Mouse (Mus musculus) intestine, embryonic 16.5 days (tissue): ENCODE measurements around the gene Phpt1. TPM values are rescaled to one million over a fixed set of nuclear protein-coding genes. Genes with fewer than 3 reads are reported as not detected.
A peak's percentile ranks its signal among the peaks of the same experiment; 100 is the strongest.

Source experiments
- ATAC-seq: fragments of 200-750 bp; cut with Nextera tagmentation; 2 replicates; pipeline ENCODE4 v1.8.0; 2017; ENCODE audit warnings: moderate TSS enrichment, moderate library complexity
- H3K27ac ChIP-seq: fragments of 300-500 bp; sonication (generic); 2 replicates; pipeline ENCODE4 v1.5.1; 2014; ENCODE audit warnings: mild to moderate bottlenecking, low read length
- H3K27me3 ChIP-seq: fragments of 300-500 bp; sonication (generic); replicated peaks from 2 replicates; pipeline ENCODE4 v1.6.1; 2014; ENCODE audit warnings: low read length, control low read depth, mixed read lengths; ENCODE audit not compliant: control insufficient read depth, insufficient read depth
- H3K36me3 ChIP-seq: fragments of 300-500 bp; sonication (generic); 2 replicates; pipeline ENCODE4 v1.6.1; 2014; ENCODE audit warnings: low read length, control low read depth; ENCODE audit not compliant: control insufficient read depth, insufficient read depth
- H3K4me1 ChIP-seq: fragments of 300-500 bp; sonication (generic); 2 replicates; pipeline ENCODE4 v1.6.1; 2014; ENCODE audit warnings: low read length, control low read depth, mixed read lengths; ENCODE audit not compliant: control insufficient read depth, insufficient read depth
- H3K4me2 ChIP-seq: fragments of 300-500 bp; sonication (generic); 2 replicates; pipeline ENCODE4 v1.6.1; 2014; ENCODE audit warnings: low read depth, low read length, control low read depth
- H3K4me3 ChIP-seq: fragments of 300-500 bp; sonication (generic); 2 replicates; pipeline ENCODE4 v1.5.1; 2014; ENCODE audit warnings: mild to moderate bottlenecking, low read length
- H3K9ac ChIP-seq: fragments of 300-500 bp; sonication (generic); 2 replicates; pipeline ENCODE4 v1.6.1; 2014; ENCODE audit warnings: low read depth, low read length
- H3K9me3 ChIP-seq: fragments of 300-500 bp; sonication (generic); 2 replicates; pipeline ENCODE4 v1.6.1; 2016; ENCODE audit warnings: low read length, control low read depth; ENCODE audit not compliant: control insufficient read depth
- WGBS: fragments of 180-500 bp; shearing (Covaris S2); extraction: QIAGEN DNeasy Blood & Tissue Kit; methylation state at CpG from one replicate; pipeline ENCODE4 v1.1.7; 2014; 5-methylcytosine and 5-hydroxymethylcytosine counted together
- polyA plus RNA-seq: library from polyadenylated mRNA; unstranded; fragments of >200 nt; fragmentation: Nextera tagmentation; extraction: Ambion mirVana; gene quantifications from 2 replicates; pipeline ENCODE4 v1.2.1, GENCODE M21; 2015

Phpt1 gene
- polyA plus RNA-seq, 1 experiment from 2014 or later = 176 TPM

GRCm38 (mm10) chr2:25602526-25602925, 27.5 kb upstream of the Phpt1 start:
- Histone ChIP-seq H3K36me3 (peaks cover 13% of the 10 kb centered on the region), H3K4me2 (no peak overlapping the region), H3K9me3 (no peaks in the 10 kb centered on the region), H3K4me3 (no peak overlapping the region), H3K27ac (no peak overlapping the region), H3K4me1 (peaks cover 11% of the 10 kb centered on the region), H3K27me3 (no peaks in the 10 kb centered on the region), H3K9ac (no peak overlapping the region)
- no peak for ATAC-seq
- 91% methylated on average over 5 of the region's 5 CpGs for WGBS

GRCm38 (mm10) chr2:25600037-25600436, 25.0 kb upstream of the Phpt1 start:
- Histone ChIP-seq H3K27ac (no peak overlapping the region), H3K27me3 (no peaks in the 10 kb centered on the region), H3K4me2 (no peak overlapping the region), H3K4me3 (no peak overlapping the region), H3K9ac (no peak overlapping the region), H3K4me1 (no peaks in the 10 kb centered on the region), H3K36me3 (peaks cover 26% of the 10 kb centered on the region), H3K9me3 (no peaks in the 10 kb centered on the region)
- 83% methylated on average over 2 of the region's 2 CpGs for WGBS
- no peak for ATAC-seq

- no peaks in the 10 kb centered on the region for H3K27me3 ChIP-seq
- no peaks in the 10 kb centered on the region for H3K9me3 ChIP-seq
- H3K4me2 ChIP-seq = no peak overlapping the region
- H3K4me1 ChIP-seq = no peaks in the 10 kb centered on the region
- peaks cover 26% of the 10 kb centered on the region for H3K36me3 ChIP-seq
- no peak overlapping the region for H3K27ac ChIP-seq
- H3K4me3 ChIP-seq = no peak overlapping the region
- H3K9ac ChIP-seq = no peak overlapping the region
- 93% methylated on average over 1 of the region's 1 CpGs for WGBS
- no peak for ATAC-seq
These were observed 23.7 kb upstream of the Phpt1 start for GRCm38 (mm10) chr2:25598749-25599148.

GRCm38 (mm10) chr2:25596765-25597510, 21.9 kb upstream of the Phpt1 start:
- ATAC-seq = no peak
- no peaks in the 10 kb centered on the region for H3K27me3 ChIP-seq
- H3K4me3 ChIP-seq = no peak overlapping the region
- peaks cover 32% of the 10 kb centered on the region for H3K36me3 ChIP-seq
- 93% methylated on average over 5 of the region's 5 CpGs for WGBS
- no peaks in the 10 kb centered on the region for H3K9me3 ChIP-seq
- H3K27ac ChIP-seq = no peak overlapping the region
- H3K4me1 ChIP-seq = no peaks in the 10 kb centered on the region
- no peak overlapping the region for H3K9ac ChIP-seq
- no peak overlapping the region for H3K4me2 ChIP-seq

- WGBS = 83% methylated on average over 2 of the region's 2 CpGs
- peaks cover 21% of the 10 kb centered on the region for H3K36me3 ChIP-seq
- peak; percentile 28; the same call in 1 of the 2 replicates for ATAC-seq
- no peak overlapping the region for H3K9ac ChIP-seq
- H3K27me3 ChIP-seq = no peaks in the 10 kb centered on the region
- H3K4me2 ChIP-seq = no peak overlapping the region
- H3K27ac ChIP-seq = no peak overlapping the region
- no peak overlapping the region for H3K4me3 ChIP-seq
- H3K9me3 ChIP-seq = no peaks in the 10 kb centered on the region
- H3K4me1 ChIP-seq = no peaks in the 10 kb centered on the region
These were observed 16.8 kb upstream of the Phpt1 start for GRCm38 (mm10) chr2:25591863-25592262.

- 93% methylated on average over 8 of the region's 8 CpGs for WGBS
- Histone ChIP-seq H3K4me3 (no peak overlapping the region), H3K9me3 (no peaks in the 10 kb centered on the region), H3K4me1 (no peaks in the 10 kb centered on the region), H3K4me2 (no peak overlapping the region), H3K9ac (no peak overlapping the region), H3K27me3 (no peaks in the 10 kb centered on the region), H3K27ac (no peak overlapping the region), H3K36me3 (peaks cover 14% of the 10 kb centered on the region; the same call in 1 of the 2 replicates)
- ATAC-seq = no peak
These were observed 13.3 kb upstream of the Phpt1 start for GRCm38 (mm10) chr2:25588227-25588907.

- peaks cover 10% of the 10 kb centered on the region for H3K4me1 ChIP-seq
- no peak overlapping the region for H3K27ac ChIP-seq
- 92% methylated on average over 8 of the region's 8 CpGs for WGBS
- H3K36me3 ChIP-seq = peaks cover 10% of the 10 kb centered on the region; the same call in 1 of the 2 replicates
- no peak overlapping the region for H3K4me2 ChIP-seq
- no peaks in the 10 kb centered on the region for H3K9me3 ChIP-seq
- no peak overlapping the region for H3K9ac ChIP-seq
- H3K4me3 ChIP-seq = no peak overlapping the region
- no peaks in the 10 kb centered on the region for H3K27me3 ChIP-seq
- no peak for ATAC-seq
These were observed 12.3 kb upstream of the Phpt1 start for GRCm38 (mm10) chr2:25587290-25587689.

GRCm38 (mm10) chr2:25585601-25586000, 10.6 kb upstream of the Phpt1 start:
- Histone ChIP-seq H3K4me3 (no peak overlapping the region), H3K27me3 (peaks cover under 1% of the 10 kb centered on the region; the same call in 1 of the 2 replicates), H3K4me2 (no peak overlapping the region), H3K27ac (no peak overlapping the region), H3K36me3 (peaks cover 6% of the 10 kb centered on the region; the same call in 1 of the 2 replicates), H3K9ac (no peak overlapping the region), H3K4me1 (peaks cover 25% of the 10 kb centered on the region), H3K9me3 (no peaks in the 10 kb centered on the region)
- no peak for ATAC-seq
- 87% methylated on average over 3 of the region's 3 CpGs for WGBS

GRCm38 (mm10) chr2:25584856-25585255, 9.8 kb upstream of the Phpt1 start:
- Histone ChIP-seq H3K27ac (no peak overlapping the region), H3K9me3 (no peaks in the 10 kb centered on the region), H3K4me3 (no peak overlapping the region), H3K4me1 (peaks cover 32% of the 10 kb centered on the region), H3K9ac (no peak overlapping the region), H3K27me3 (peaks cover 8% of the 10 kb centered on the region), H3K36me3 (peaks cover 6% of the 10 kb centered on the region; the same call in 1 of the 2 replicates), H3K4me2 (no peak overlapping the region)
- ATAC-seq = no peak
- 80% methylated on average over 4 of the region's 4 CpGs for WGBS
